8 mouse cellular contexts compared by ENCODE assay signal in genomic region chr7:12949032-12949871, GRCm38 (mm10). TPM values are rescaled to one million over a fixed set of nuclear protein-coding genes. Genes with fewer than 3 reads are reported as not detected.
DNase-seq lines count a peak whose midpoint lies in the region; ATAC-seq and TF ChIP-seq lines count a peak whose summit lies in the region.

No protein-coding gene starts in this region.

- peak overlapping the region; percentile 56 for H3K9ac ChIP-seq in forebrain, embryonic 11.5 days (ENCODE audit: low read length)
- H3K9ac ChIP-seq in heart, postnatal 0 days (replicated peaks; ENCODE audit: low read depth, low read length): peak overlapping the region; percentile 55
- H3K9ac ChIP-seq in liver, embryonic 16.5 days (ENCODE audit: low read depth, low read length): peak overlapping the region; percentile 78
- H3K9ac ChIP-seq in neural tube, embryonic 13.5 days: peak overlapping the region; percentile 75

- no peak for TF ChIP-seq CTCF in heart, postnatal 0 days (IDR thresholded peaks at IDR 0.05; ENCODE audit: low read depth)
- TF ChIP-seq CTCF in testis, adult 2 months (IDR thresholded peaks at IDR 0.05; ENCODE audit: control insufficient read depth, insufficient read depth, insufficient replicate concordance, low read depth, low read length): no peak

- H3K4me1 ChIP-seq in forebrain, embryonic 11.5 days (replicated peaks; ENCODE audit: control insufficient read depth, insufficient read depth, low read length): no peaks in the 10 kb centered on the region; the same call in 1 of the 2 replicates
- peaks cover 7% of the 10 kb centered on the region for H3K4me1 ChIP-seq in heart, postnatal 0 days (ENCODE audit: control insufficient read depth, insufficient read depth)
- peaks cover 16% of the 10 kb centered on the region for H3K4me1 ChIP-seq in liver, embryonic 16.5 days (ENCODE audit: control insufficient read depth, low read depth, low read length)
- peaks cover 13% of the 10 kb centered on the region for H3K4me1 ChIP-seq in neural tube, embryonic 13.5 days (replicated peaks)
- H3K4me1 ChIP-seq in testis, adult 2 months (ENCODE audit: control insufficient read depth, insufficient read depth, low read length): peaks cover 2% of the 10 kb centered on the region

- peak; percentile 92 for DNase-seq in CD8-positive naive resting alpha-beta T cell, adult 2 months (ENCODE audit: low read depth in 2 of 2, low spot score in 2 of 2)
- DNase-seq in c-Kit-positive CD71-positive TER-119-negative erythroid progenitor cells, embryonic 14.5 days (ENCODE audit: low read depth): peak; percentile 89
- DNase-seq in forebrain, embryonic 11.5 days (ENCODE audit: low spot score): peak; percentile 92
- peak; percentile 96 for DNase-seq in heart, postnatal 0 days (ENCODE audit: low spot score)
- DNase-seq in kidney, postnatal 4 days: peak; percentile 91 to 94

- ATAC-seq in forebrain, embryonic 11.5 days (replicated peaks; ENCODE audit: low FRiP score): peak; percentile 98
- ATAC-seq in heart, postnatal 0 days (ENCODE audit: insufficient read depth, low read depth): peak; percentile 94
- ATAC-seq in liver, embryonic 16.5 days (ENCODE audit: low read depth): peak; percentile 97
- ATAC-seq in neural tube, embryonic 13.5 days (ENCODE audit: low read depth): peak; percentile 98

- WGBS in forebrain, embryonic 11.5 days: 9% methylated on average over 35 of the region's 35 CpGs
- WGBS in heart, postnatal 0 days: 9% methylated on average over 35 of the region's 35 CpGs
- 7% methylated on average over 35 of the region's 35 CpGs for WGBS in liver, embryonic 16.5 days (ENCODE audit: insufficient replicate concordance)
- 8% methylated on average over 35 of the region's 35 CpGs for WGBS in neural tube, embryonic 13.5 days

- no peaks in the 10 kb centered on the region for H3K36me3 ChIP-seq in forebrain, embryonic 11.5 days (ENCODE audit: control insufficient read depth, insufficient read depth, low read length)
- H3K36me3 ChIP-seq in heart, postnatal 0 days (replicated peaks; ENCODE audit: control insufficient read depth, insufficient read depth, low read length): no peaks in the 10 kb centered on the region
- H3K36me3 ChIP-seq in liver, embryonic 16.5 days (ENCODE audit: control insufficient read depth, insufficient read depth): no peaks in the 10 kb centered on the region
- no peaks in the 10 kb centered on the region for H3K36me3 ChIP-seq in neural tube, embryonic 13.5 days
- H3K36me3 ChIP-seq in testis, adult 2 months (ENCODE audit: control insufficient read depth, insufficient read depth, low read length): no peaks in the 10 kb centered on the region

- no peaks in the 10 kb centered on the region for H3K9me3 ChIP-seq in forebrain, embryonic 11.5 days (ENCODE audit: control insufficient read depth, low read length)
- no peaks in the 10 kb centered on the region for H3K9me3 ChIP-seq in heart, postnatal 0 days (replicated peaks; ENCODE audit: control insufficient read depth, low read length)
- no peaks in the 10 kb centered on the region for H3K9me3 ChIP-seq in liver, embryonic 16.5 days (replicated peaks; ENCODE audit: control insufficient read depth, low read length)
- H3K9me3 ChIP-seq in neural tube, embryonic 13.5 days: no peaks in the 10 kb centered on the region

- no peak for TF ChIP-seq EP300 in heart, postnatal 0 days (IDR thresholded peaks at IDR 0.05; ENCODE audit: low read depth)

- peak overlapping the region; percentile 58 for H3K27ac ChIP-seq in forebrain, embryonic 11.5 days (ENCODE audit: low read depth, low read length)
- peak overlapping the region; percentile 68 for H3K27ac ChIP-seq in heart, postnatal 0 days (ENCODE audit: low read depth)
- H3K27ac ChIP-seq in liver, embryonic 16.5 days (ENCODE audit: low read length): peak overlapping the region; percentile 83
- peak overlapping the region; percentile 92 for H3K27ac ChIP-seq in neural tube, embryonic 13.5 days (replicated peaks)
- peak overlapping the region; percentile 85 for H3K27ac ChIP-seq in testis, adult 2 months (ENCODE audit: control insufficient read depth, insufficient read depth, low read depth, low read length)

- no peaks in the 10 kb centered on the region for H3K27me3 ChIP-seq in forebrain, embryonic 11.5 days (ENCODE audit: control insufficient read depth, insufficient read depth, low read length)
- no peaks in the 10 kb centered on the region for H3K27me3 ChIP-seq in heart, postnatal 0 days (ENCODE audit: control insufficient read depth, insufficient read depth, low read length)
- no peaks in the 10 kb centered on the region for H3K27me3 ChIP-seq in liver, embryonic 16.5 days (ENCODE audit: control insufficient read depth, insufficient read depth, low read depth, low read length)
- H3K27me3 ChIP-seq in neural tube, embryonic 13.5 days: no peaks in the 10 kb centered on the region
- no peaks in the 10 kb centered on the region for H3K27me3 ChIP-seq in testis, adult 2 months (ENCODE audit: control insufficient read depth, insufficient read depth, low read length)

- H3K4me2 ChIP-seq in forebrain, embryonic 11.5 days (ENCODE audit: low read depth, low read length, severe bottlenecking): peak overlapping the region; percentile 64
- H3K4me2 ChIP-seq in heart, postnatal 0 days (ENCODE audit: low read depth, low read length): peak overlapping the region; percentile 75
- H3K4me2 ChIP-seq in liver, embryonic 16.5 days (ENCODE audit: low read depth, low read length): peak overlapping the region; percentile 97
- H3K4me2 ChIP-seq in neural tube, embryonic 13.5 days: peak overlapping the region; percentile 83

- H3K4me3 ChIP-seq in forebrain, embryonic 11.5 days (ENCODE audit: low read depth, low read length): peak overlapping the region; percentile 34
- H3K4me3 ChIP-seq in heart, postnatal 0 days (ENCODE audit: low read depth, low read length): peak overlapping the region; percentile 49
- peak overlapping the region; percentile 70 for H3K4me3 ChIP-seq in liver, embryonic 16.5 days (ENCODE audit: low read depth, low read length)
- H3K4me3 ChIP-seq in neural tube, embryonic 13.5 days: peak overlapping the region; percentile 46
- H3K4me3 ChIP-seq in testis, adult 2 months (ENCODE audit: control insufficient read depth, low read depth, low read length): peak overlapping the region; percentile 87

- peak; percentile 50 for TF ChIP-seq POLR2A in testis, adult 2 months (IDR thresholded peaks at IDR 0.05; ENCODE audit: control insufficient read depth, low read depth, low read length)

RNA-seq across cellular contexts. Expression of gene Zfp324, which starts 16.4 kb away (rescaled TPM):
- polyA plus RNA-seq in forebrain, embryonic 11.5 days (2014; fragmentation: Nextera tagmentation; extraction: Ambion mirVana): 10.8 and 11.2 TPM in 2 replicates
- total RNA-seq in heart, postnatal 0 days (2014; rRNA removed; ENCODE audit: low replicate concordance): 2.9 and 10.9 TPM in 2 replicates
- 3.7 and 4.2 TPM in 2 replicates for polyA plus RNA-seq in heart, postnatal 0 days (2015; fragmentation: Nextera tagmentation; extraction: Ambion mirVana)
- polyA plus RNA-seq in liver, embryonic 16.5 days (2015; fragmentation: Nextera tagmentation; extraction: Ambion mirVana): 2.4 and 2.6 TPM in 2 replicates
- polyA plus RNA-seq in neural tube, embryonic 13.5 days (2015; fragmentation: Nextera tagmentation; extraction: Ambion mirVana): 11.8 and 14.3 TPM in 2 replicates
- 0.60 and 0.75 TPM in 2 replicates for polyA plus RNA-seq in testis, adult 2 months (2012; rRNA removed)

RNA-seq across cellular contexts. Expression of gene Rnf225, which starts 22.0 kb away (rescaled TPM):
- polyA plus RNA-seq in forebrain, embryonic 11.5 days (2014; fragmentation: Nextera tagmentation; extraction: Ambion mirVana): 1.3 and 1.6 TPM in 2 replicates
- total RNA-seq in heart, postnatal 0 days (2014; rRNA removed; ENCODE audit: low replicate concordance): not detected in 2 replicates
- polyA plus RNA-seq in heart, postnatal 0 days (2015; fragmentation: Nextera tagmentation; extraction: Ambion mirVana): 0.14 and 0.19 TPM in 2 replicates
- polyA plus RNA-seq in liver, embryonic 16.5 days (2015; fragmentation: Nextera tagmentation; extraction: Ambion mirVana): 0.07 and 0.09 TPM in 2 replicates
- 0.45 and 0.70 TPM in 2 replicates for polyA plus RNA-seq in neural tube, embryonic 13.5 days (2015; fragmentation: Nextera tagmentation; extraction: Ambion mirVana)
- polyA plus RNA-seq in testis, adult 2 months (2012; rRNA removed): 0.12 and 0.13 TPM in 2 replicates

RNA-seq across cellular contexts. Expression of gene Rps5, which starts 27.2 kb away (rescaled TPM):
- 800 and 844 TPM in 2 replicates for polyA plus RNA-seq in forebrain, embryonic 11.5 days (2014; fragmentation: Nextera tagmentation; extraction: Ambion mirVana)
- total RNA-seq in heart, postnatal 0 days (2014; rRNA removed; ENCODE audit: low replicate concordance): 1,775 and 1,995 TPM in 2 replicates
- 431 and 457 TPM in 2 replicates for polyA plus RNA-seq in heart, postnatal 0 days (2015; fragmentation: Nextera tagmentation; extraction: Ambion mirVana)
- polyA plus RNA-seq in liver, embryonic 16.5 days (2015; fragmentation: Nextera tagmentation; extraction: Ambion mirVana): 473 and 517 TPM in 2 replicates
- 606 and 663 TPM in 2 replicates for polyA plus RNA-seq in neural tube, embryonic 13.5 days (2015; fragmentation: Nextera tagmentation; extraction: Ambion mirVana)
- polyA plus RNA-seq in testis, adult 2 months (2012; rRNA removed): 512 and 591 TPM in 2 replicates

RNA-seq across cellular contexts. Expression of gene Zfp446, which starts 28.4 kb away (rescaled TPM):
- polyA plus RNA-seq in forebrain, embryonic 11.5 days (2014; fragmentation: Nextera tagmentation; extraction: Ambion mirVana): 12.8 and 14.6 TPM in 2 replicates
- 2.5 and 6.2 TPM in 2 replicates for total RNA-seq in heart, postnatal 0 days (2014; rRNA removed; ENCODE audit: low replicate concordance)
- polyA plus RNA-seq in heart, postnatal 0 days (2015; fragmentation: Nextera tagmentation; extraction: Ambion mirVana): 3.1 and 3.3 TPM in 2 replicates
- 2.9 TPM in 2 replicates for polyA plus RNA-seq in liver, embryonic 16.5 days (2015; fragmentation: Nextera tagmentation; extraction: Ambion mirVana)
- 12.0 and 12.4 TPM in 2 replicates for polyA plus RNA-seq in neural tube, embryonic 13.5 days (2015; fragmentation: Nextera tagmentation; extraction: Ambion mirVana)
- polyA plus RNA-seq in testis, adult 2 months (2012; rRNA removed): 8.4 and 8.7 TPM in 2 replicates

RNA-seq across cellular contexts. Expression of gene Slc27a5, which starts 48.7 kb away (rescaled TPM):
- polyA plus RNA-seq in forebrain, embryonic 11.5 days (2014; fragmentation: Nextera tagmentation; extraction: Ambion mirVana): 0.13 TPM in 1 of 2 replicates, not detected in the other
- not detected in 2 replicates for total RNA-seq in heart, postnatal 0 days (2014; rRNA removed; ENCODE audit: low replicate concordance)
- polyA plus RNA-seq in heart, postnatal 0 days (2015; fragmentation: Nextera tagmentation; extraction: Ambion mirVana): not detected in 2 replicates
- polyA plus RNA-seq in liver, embryonic 16.5 days (2015; fragmentation: Nextera tagmentation; extraction: Ambion mirVana): 23.6 and 26.5 TPM in 2 replicates
- polyA plus RNA-seq in neural tube, embryonic 13.5 days (2015; fragmentation: Nextera tagmentation; extraction: Ambion mirVana): 0.21 and 0.32 TPM in 2 replicates
- polyA plus RNA-seq in testis, adult 2 months (2012; rRNA removed): 0.06 and 0.14 TPM in 2 replicates

Comparison
In these comparisons a context has a peak if more than half of its experiments do, and no peak if none do; other contexts are left out.
1. Peak in every context shown above with its lines: DNase-seq, ATAC-seq, H3K4me3 ChIP-seq and H3K27ac ChIP-seq.
2. H3K4me3 ChIP-seq: peak in every context shown above with its lines; median percentile 87 in testis, adult 2 months; 70 in liver, embryonic 16.5 days; 49 in heart, postnatal 0 days; 46 in neural tube, embryonic 13.5 days; 34 in forebrain, embryonic 11.5 days.